Mouse (Mus musculus): ENCODE results near the gene Clec11a.

DNA sequence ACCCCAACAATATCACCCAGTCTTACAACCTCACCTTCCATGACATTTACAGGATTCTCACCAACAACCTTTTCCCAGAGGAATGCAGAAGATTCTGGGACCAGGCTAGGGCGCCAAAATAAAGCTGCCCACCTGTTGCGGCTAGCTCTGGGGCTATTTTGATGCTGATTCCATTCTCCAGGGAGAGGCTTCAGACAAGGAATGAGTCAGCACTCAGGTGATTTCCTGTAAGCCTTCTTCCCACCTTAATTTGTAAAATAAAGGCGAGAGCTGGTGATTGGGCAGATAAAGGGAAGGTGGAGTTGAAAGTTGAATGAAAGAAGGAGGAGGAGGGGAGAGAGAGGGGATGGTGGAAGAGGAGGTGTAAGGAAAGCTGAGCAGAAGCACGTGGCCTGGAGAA is 15.3 kb downstream of the Clec11a start:
- TF ChIP-seq TAL1 (IDR thresholded peaks at IDR 0.05; ENCODE audit: low read length) (no peak), GATA1 (IDR thresholded peaks at IDR 0.05; ENCODE audit: low read length) (no peak)

All from erythroblast, embryonic 14.5 days (primary cell).